Mouse (Mus musculus): ENCODE data around the gene Thrb.

GRCm38 (mm10) chr14:18021726-18022125 lies 361.7 kb downstream of the Thrb start:
- TF ChIP-seq EP300 (IDR thresholded peaks at IDR 0.05; ENCODE audit: low read depth) (no peak), CTCF (IDR thresholded peaks at IDR 0.05; ENCODE audit: low read depth) (no peak)

All from liver, embryonic 14.5 days (tissue).